Mouse (Mus musculus) heart, postnatal 0 days (tissue): ENCODE measurements at regions not wholly inside any gene's neighbourhood (a gene's known extent, or its start where the extent isn't known, plus 50 kb on each side); places are given as distances from the start of the nearest gene placed in this dataset.

Source experiments
- CTCF ChIP-seq: IDR thresholded peaks from 2 replicates; pipeline ENCODE4 v1.5.1; 2016; ENCODE audit warnings: antibody characterized with exemption, control low read depth, low read depth
- EP300 ChIP-seq: IDR thresholded peaks from 2 replicates; pipeline ENCODE4 v1.6.1; 2016; ENCODE audit warnings: antibody characterized with exemption, low read depth

- no peak for TF ChIP-seq EP300
- no peak for TF ChIP-seq CTCF
Measured at GRCm38 (mm10) chr1:59406741-59407306, 75.4 kb upstream of the Fzd7 start.
